Comparison of ENCODE assay signal across 8 mouse cellular contexts in genomic region chr14:62331457-62331856, GRCm38 (mm10). TPM values are rescaled to one million over a fixed set of nuclear protein-coding genes. Genes with fewer than 3 reads are reported as not detected.
DNase-seq lines count a peak whose midpoint lies in the region; ATAC-seq lines count a peak whose summit lies in the region.

No protein-coding gene starts in this region.

- peak overlapping the region; percentile 86 for H3K9ac ChIP-seq in liver, embryonic 13.5 days

- peak overlapping the region; percentile 86 for H3K4me2 ChIP-seq in liver, embryonic 13.5 days

- no peaks in the 10 kb centered on the region for H3K27me3 ChIP-seq in liver, embryonic 13.5 days

- 16% methylated on average over 6 of the region's 6 CpGs for WGBS in liver, embryonic 13.5 days (ENCODE audit: insufficient replicate concordance)

- H3K4me3 ChIP-seq in liver, embryonic 13.5 days (replicated peaks) = peak overlapping the region; percentile 81

- H3K36me3 ChIP-seq in liver, embryonic 13.5 days = peaks cover 5% of the 10 kb centered on the region; the same call in 1 of the 2 replicates

- H3K9me3 ChIP-seq in liver, embryonic 13.5 days (replicated peaks) = no peaks in the 10 kb centered on the region

- DNase-seq in cerebellum, adult 9-11 months = peak; percentile 31
- DNase-seq in cerebellum, postnatal 14 days = no peak
- peak; percentile 22 for DNase-seq in thymus, postnatal 14 days
- no peak for DNase-seq in thymus, postnatal 10 days (ENCODE audit: low spot score in 2 of 2)
- DNase-seq in liver, embryonic 13.5 days = no peak
- peak; percentile 15 for DNase-seq in yolk sac, embryonic 10.5 days (ENCODE audit: low spot score)
- DNase-seq in frontal cortex, postnatal 36 days (ENCODE audit: low spot score in 2 of 2) = no peak
- DNase-seq in lung, postnatal 14 days = no peak

- ATAC-seq in liver, embryonic 13.5 days (ENCODE audit: low read depth) = peak; percentile 40

- peaks cover 59% of the 10 kb centered on the region for H3K4me1 ChIP-seq in liver, embryonic 13.5 days (replicated peaks)

- peak overlapping the region; percentile 89 for H3K27ac ChIP-seq in liver, embryonic 13.5 days

RNA-seq across cellular contexts. Expression of gene Dleu7, which starts 38.6 kb away (rescaled TPM):
- polyA plus RNA-seq in liver, embryonic 13.5 days (2015; fragmentation: Nextera tagmentation; extraction: Ambion mirVana) = 0.10 and 0.14 TPM in 2 replicates

RNA-seq across cellular contexts. Expression of gene Rnaseh2b, which starts 39.1 kb away (rescaled TPM):
- polyA plus RNA-seq in liver, embryonic 13.5 days (2015; fragmentation: Nextera tagmentation; extraction: Ambion mirVana) = 67.3 and 92.9 TPM in 2 replicates

Comparison
In these comparisons a context has a peak if more than half of its experiments do, and no peak if none do; other contexts are left out.
1. DNase-seq: peak in cerebellum, adult 9-11 months (single experiment), thymus, postnatal 14 days (single experiment) and yolk sac, embryonic 10.5 days (single experiment); none in cerebellum, postnatal 14 days (0 of 2), thymus, postnatal 10 days (0 of 2), liver, embryonic 13.5 days (single experiment), frontal cortex, postnatal 36 days (0 of 2) and lung, postnatal 14 days (single experiment).